Mouse (Mus musculus) layer of hippocampus, postnatal 25 days (tissue): ENCODE measurements around the gene Tigd2. TPM values are rescaled to one million over a fixed set of nuclear protein-coding genes. Genes with fewer than 3 reads are reported as not detected.
A peak's percentile ranks its signal among the peaks of the same experiment; 100 is the strongest.

Experiments
- DNase-seq, 2 experiments: peaks; one replicate each; pipeline ENCODE4 v3.0.0; 2022; ENCODE audit warnings: mixed read lengths in 2 of 2, low spot score in 1 of 2; ENCODE audit errors: extremely low spot score in 1 of 2
- total RNA-seq, 2 experiments: library from RNA; stranded (reverse); gene quantifications; 2 replicates each; pipeline ENCODE4 v1.2.3; 2021

Tigd2 gene
- total RNA-seq, 2 experiments from 2014 or later = 16.1 to 16.3 TPM

- DNase-seq = peak; percentile 12 to 64
Measured at GRCm38 (mm10) chr6:59249675-59250074, 41.0 kb downstream of the Tigd2 start.

GRCm38 (mm10) chr6:59250536-59250935, 41.9 kb downstream of the Tigd2 start:
- DNase-seq = no peak

DNA sequence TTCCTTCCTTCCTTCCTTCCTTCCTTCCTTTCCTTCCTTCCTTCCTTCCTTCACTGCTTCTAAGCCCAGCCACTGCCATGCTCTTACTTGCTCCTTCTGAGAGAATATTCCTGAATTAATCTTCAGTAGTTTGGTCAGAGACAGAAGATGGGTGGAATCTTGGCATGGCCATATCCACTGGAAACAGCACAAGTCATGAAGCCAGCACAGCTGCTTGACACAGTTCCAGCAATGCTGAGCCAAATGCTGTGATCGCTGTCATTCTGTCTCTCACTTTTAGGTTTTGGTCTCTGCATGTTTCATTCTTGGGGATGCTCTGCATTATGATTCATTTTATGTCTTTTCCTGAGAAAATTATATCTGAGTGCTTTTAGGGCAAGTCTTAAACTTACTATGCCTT, 47.2 kb downstream of the Tigd2 start:
- DNase-seq = no peak

Other genes with a start within 250 kb of the Tigd2 start
- gene Fam13a, start 184.3 kb upstream of the Tigd2 start, total RNA-seq = 10 to 100 TPM; 15.6 to 17.4 TPM
- gene Gprin3, start 217.4 kb downstream of the Tigd2 start, total RNA-seq = 1 to 10 TPM; 8.7 to 9.7 TPM